Mouse (Mus musculus) stomach, embryonic 15.5 days (tissue): ENCODE data around the gene Olfr209. TPM values are rescaled to one million over a fixed set of nuclear protein-coding genes. Genes with fewer than 3 reads are reported as not detected.

ENCODE experiments used
- ATAC-seq: fragments of 200-750 bp; cut with Nextera tagmentation; 2 replicates; pipeline ENCODE4 v1.8.0; 2017; ENCODE audit warnings: low read depth, moderate number of reproducible peaks, moderate TSS enrichment; ENCODE audit not compliant: insufficient read depth, low FRiP score
- H3K27ac ChIP-seq: fragments of 300-500 bp; sonication (generic); 2 replicates; pipeline ENCODE4 v1.5.1; 2015; ENCODE audit warnings: mild to moderate bottlenecking, inconsistent platforms
- H3K27me3 ChIP-seq: fragments of 300-500 bp; sonication (generic); replicated peaks from 2 replicates; pipeline ENCODE4 v1.6.1; 2015; ENCODE audit warnings: inconsistent platforms
- H3K36me3 ChIP-seq: fragments of 300-500 bp; sonication (generic); 2 replicates; pipeline ENCODE4 v1.6.1; 2015; ENCODE audit warnings: inconsistent platforms
- H3K4me1 ChIP-seq: fragments of 300-500 bp; sonication (generic); 2 replicates; pipeline ENCODE4 v1.6.1; 2015; ENCODE audit warnings: inconsistent platforms
- H3K4me2 ChIP-seq: fragments of 300-500 bp; sonication (generic); 2 replicates; pipeline ENCODE4 v1.6.1; 2015; ENCODE audit warnings: mild to moderate bottlenecking, inconsistent platforms
- H3K4me3 ChIP-seq: fragments of 300-500 bp; sonication (generic); replicated peaks from 2 replicates; pipeline ENCODE4 v1.5.1; 2015; ENCODE audit warnings: inconsistent platforms
- H3K9ac ChIP-seq: fragments of 300-500 bp; sonication (generic); 2 replicates; pipeline ENCODE4 v1.6.1; 2015; ENCODE audit warnings: inconsistent platforms
- H3K9me3 ChIP-seq: fragments of 300-500 bp; sonication (generic); 2 replicates; pipeline ENCODE4 v1.6.1; 2016; ENCODE audit warnings: inconsistent platforms
- polyA plus RNA-seq: library from polyadenylated mRNA; unstranded; fragments of >200 nt; fragmentation: Nextera tagmentation; extraction: Ambion mirVana; gene quantifications from 2 replicates; pipeline ENCODE4 v1.2.1, GENCODE M21; 2015

The Olfr209 gene
- polyA plus RNA-seq, 1 experiment from 2014 or later, result not detected

DNA sequence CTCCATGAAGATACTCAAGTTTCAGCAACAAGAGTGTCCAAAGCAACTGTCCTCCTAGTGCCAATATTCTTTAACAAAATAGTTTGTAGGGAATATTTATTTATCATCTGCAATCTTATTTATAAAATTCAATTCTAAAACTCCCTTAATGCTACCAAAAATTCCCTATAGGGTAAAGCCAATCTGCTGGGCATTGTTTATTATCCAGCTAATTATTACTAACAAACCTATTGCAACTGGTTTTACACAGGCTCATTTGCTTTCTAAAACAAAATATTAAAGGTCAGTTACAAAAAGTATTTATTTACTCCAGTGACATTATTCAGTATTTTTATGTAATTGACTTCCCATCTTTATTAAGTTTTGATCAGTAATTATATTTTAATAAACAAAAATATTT, 45.6 kb downstream of the Olfr209 start, which contains the start of gene Olfr204:
Gene Olfr204 (minus strand): TSS at position 101 of the 400 bp plus-strand sequence.
- Histone ChIP-seq H3K27ac (no peak within 1 kb of the TSS), H3K9ac (no peak within 1 kb of the TSS), H3K4me3 (no peak within 1 kb of the TSS), H3K4me2 (no peak within 1 kb of the TSS), H3K4me1 (no peaks in the 10 kb centered on the region), H3K9me3 (no peaks in the 10 kb centered on the region), H3K36me3 (no peaks in the 10 kb centered on the region), H3K27me3 (no peaks in the 10 kb centered on the region)
- no peak for ATAC-seq

Other genes with a start within 250 kb of the Olfr209 start
- not detected in 2 replicates for gene Olfr194, start 242.9 kb downstream of the Olfr209 start, polyA plus RNA-seq
- not detected in 2 replicates for gene Olfr195, start 216.9 kb downstream of the Olfr209 start, polyA plus RNA-seq
- not detected in 2 replicates for gene Olfr196, start 193.5 kb downstream of the Olfr209 start, polyA plus RNA-seq
- not detected in 2 replicates for gene Olfr198, start 160.5 kb downstream of the Olfr209 start, polyA plus RNA-seq
- not detected in 2 replicates for gene Olfr199, start 144.2 kb downstream of the Olfr209 start, polyA plus RNA-seq
- not detected in 2 replicates for gene Olfr201, start 91.4 kb downstream of the Olfr209 start, polyA plus RNA-seq
- not detected in 2 replicates for gene Olfr202, start 77.2 kb downstream of the Olfr209 start, polyA plus RNA-seq
- gene Olfr203, start 65.1 kb downstream of the Olfr209 start, polyA plus RNA-seq, result not detected in 2 replicates
- not detected in 2 replicates for gene Olfr204, start 45.7 kb downstream of the Olfr209 start, polyA plus RNA-seq
- gene Olfr205, start 32.9 kb downstream of the Olfr209 start, polyA plus RNA-seq, result not detected in 2 replicates
- gene Olfr206, start 14.7 kb downstream of the Olfr209 start, polyA plus RNA-seq, result not detected in 2 replicates
- not detected in 2 replicates for gene Gabrr3, start 43.3 kb upstream of the Olfr209 start, polyA plus RNA-seq
- gene Riox2, start 107.8 kb upstream of the Olfr209 start, polyA plus RNA-seq, result 36.6 and 37.0 TPM in 2 replicates
- gene Crybg3, start 237.0 kb upstream of the Olfr209 start, polyA plus RNA-seq, result 8.2 and 10.5 TPM in 2 replicates